Mouse (Mus musculus): ENCODE results near the gene Rps18. TPM values are rescaled to one million over a fixed set of nuclear protein-coding genes. Genes with fewer than 3 reads are reported as not detected.
"Not testable (repeated sequence)": the region's sequence is repeated elsewhere in the genome, so short reads cannot be mapped to it uniquely, and the experiment has no call there.

The Rps18 gene
- polyA plus RNA-seq (2016; fragmentation: Nextera tagmentation; extraction: Ambion mirVana), result 914 and 923 TPM in 2 replicates

DNA sequence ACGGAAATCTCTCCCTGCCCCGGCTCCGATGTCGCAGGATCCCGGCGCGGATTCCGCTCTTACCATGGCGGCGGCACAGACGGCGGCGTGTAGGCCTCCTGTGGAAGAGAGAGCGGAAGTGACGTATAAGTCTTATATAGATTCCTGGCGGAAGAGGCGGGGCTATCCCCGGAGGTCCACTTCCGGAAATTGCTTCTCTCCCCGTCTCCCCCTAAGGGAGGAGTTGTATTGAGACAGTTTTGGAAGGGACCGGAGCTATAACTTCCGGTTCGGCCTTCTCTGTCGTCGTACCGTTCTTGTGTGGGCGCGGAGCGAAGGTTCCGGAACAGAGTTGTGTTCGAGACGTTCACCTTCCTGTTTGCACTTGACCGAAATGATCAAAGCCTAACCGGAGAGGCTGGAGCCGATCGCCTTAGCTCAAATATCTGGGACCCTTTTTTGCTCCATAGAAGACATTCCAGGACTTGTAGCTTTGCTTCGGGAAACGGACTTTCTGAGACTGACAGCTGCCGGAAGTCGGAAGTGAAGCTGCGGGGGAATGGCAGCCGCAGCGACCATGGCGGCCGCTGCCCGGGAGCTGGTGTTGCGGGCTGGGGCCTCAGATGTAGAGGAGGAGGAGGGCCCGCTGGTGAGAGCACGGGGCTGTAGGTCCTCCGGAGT is at the start of gene Rps18, which contains the start of gene Vps52:
TSS of gene Rps18 (minus strand) at position 447 of the 660 bp plus-strand sequence.
TSS of gene Vps52 (plus strand) at position 258 of the 660 bp plus-strand sequence.
- under 1% methylated on average over 50 of the region's 50 CpGs for WGBS
- H3K36me3 ChIP-seq, result peaks cover 51% of the 10 kb centered on the region
- peak within 1 kb of the TSS; percentile 97 for H3K4me2 ChIP-seq (replicated peaks)
- H3K27me3 ChIP-seq (replicated peaks), result no peaks in the 10 kb centered on the region
- H3K27ac ChIP-seq, result peak within 1 kb of the TSS; percentile 74; the same call in 1 of the 2 replicates
- peak within 1 kb of the TSS; percentile 98 for H3K9ac ChIP-seq
- peaks cover 45% of the 10 kb centered on the region for H3K4me1 ChIP-seq
- peak within 1 kb of the TSS; percentile 95 for H3K4me3 ChIP-seq
- peak; percentile 79 for ATAC-seq (ENCODE audit: low FRiP score, low read depth)
- H3K9me3 ChIP-seq, result no peaks in the 10 kb centered on the region

- Histone ChIP-seq H3K4me3 (no peak overlapping the region), H3K27ac (no peak overlapping the region), H3K9ac (no peak overlapping the region), H3K4me1 (peaks cover 10% of the 10 kb centered on the region), H3K27me3 (replicated peaks) (peaks cover 27% of the 10 kb centered on the region), H3K4me2 (replicated peaks) (no peak overlapping the region), H3K9me3 (no peaks in the 10 kb centered on the region), H3K36me3 (no peaks in the 10 kb centered on the region)
- 6% methylated on average over 5 of the region's 5 CpGs for WGBS
- no peak for ATAC-seq (ENCODE audit: low FRiP score, low read depth)
Observed at GRCm38 (mm10) chr17:34003426-34003825, 47.6 kb upstream of the Rps18 start.

DNA sequence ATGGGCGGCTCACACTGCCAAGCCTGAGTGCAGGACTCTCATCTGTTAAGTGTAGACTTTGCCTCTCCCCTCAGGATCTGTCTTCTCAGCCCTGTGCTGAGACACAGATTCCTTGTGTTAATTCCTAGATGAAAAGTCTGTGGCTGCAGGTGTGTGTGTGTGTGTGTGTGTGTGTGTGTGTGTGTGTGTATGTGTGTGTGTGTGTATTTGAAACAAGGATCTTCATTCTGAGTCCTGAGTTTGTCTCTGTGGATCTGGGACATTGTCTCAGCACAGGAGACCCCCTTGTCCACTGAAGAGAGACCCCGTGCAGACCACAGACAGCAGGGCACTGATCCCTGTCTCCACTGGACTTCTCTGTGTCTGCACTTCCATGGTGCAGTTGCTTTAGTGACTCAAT is 45.0 kb upstream of the Rps18 start:
- H3K9ac ChIP-seq; ATAC-seq (ENCODE audit: low FRiP score, low read depth); H3K27ac ChIP-seq; H3K4me2 ChIP-seq (replicated peaks); H3K36me3 ChIP-seq; H3K9me3 ChIP-seq: not testable (repeated sequence)
- 53% methylated on average over 2 of the region's 2 CpGs for WGBS
- Histone ChIP-seq H3K4me3 (0 out of 2 replicates have a peak overlapping the region, but pooled peaks have one; percentile 50), H3K4me1 (peaks cover 10% of the 10 kb centered on the region), H3K27me3 (replicated peaks) (peaks cover 27% of the 10 kb centered on the region)

GRCm38 (mm10) chr17:34000150-34000537 is 44.3 kb upstream of the Rps18 start, which contains the start of gene H2-K1:
Gene H2-K1, minus strand, starts transcription at chr17:34000347.
- H3K27me3 ChIP-seq (replicated peaks), result peaks cover 27% of the 10 kb centered on the region
- peak within 1 kb of the TSS; percentile 47 for H3K9ac ChIP-seq
- under 1% methylated on average over 23 of the region's 30 CpGs for WGBS
- H3K4me2 ChIP-seq (replicated peaks), result peak within 1 kb of the TSS; percentile 98
- H3K9me3 ChIP-seq, result no peaks in the 10 kb centered on the region
- H3K36me3 ChIP-seq, result no peaks in the 10 kb centered on the region
- H3K4me3 ChIP-seq, result peak within 1 kb of the TSS; percentile 50
- H3K4me1 ChIP-seq, result peaks cover 10% of the 10 kb centered on the region
- H3K27ac ChIP-seq, result no peak within 1 kb of the TSS
- ATAC-seq (ENCODE audit: low FRiP score, low read depth), result peak; percentile 68

DNA sequence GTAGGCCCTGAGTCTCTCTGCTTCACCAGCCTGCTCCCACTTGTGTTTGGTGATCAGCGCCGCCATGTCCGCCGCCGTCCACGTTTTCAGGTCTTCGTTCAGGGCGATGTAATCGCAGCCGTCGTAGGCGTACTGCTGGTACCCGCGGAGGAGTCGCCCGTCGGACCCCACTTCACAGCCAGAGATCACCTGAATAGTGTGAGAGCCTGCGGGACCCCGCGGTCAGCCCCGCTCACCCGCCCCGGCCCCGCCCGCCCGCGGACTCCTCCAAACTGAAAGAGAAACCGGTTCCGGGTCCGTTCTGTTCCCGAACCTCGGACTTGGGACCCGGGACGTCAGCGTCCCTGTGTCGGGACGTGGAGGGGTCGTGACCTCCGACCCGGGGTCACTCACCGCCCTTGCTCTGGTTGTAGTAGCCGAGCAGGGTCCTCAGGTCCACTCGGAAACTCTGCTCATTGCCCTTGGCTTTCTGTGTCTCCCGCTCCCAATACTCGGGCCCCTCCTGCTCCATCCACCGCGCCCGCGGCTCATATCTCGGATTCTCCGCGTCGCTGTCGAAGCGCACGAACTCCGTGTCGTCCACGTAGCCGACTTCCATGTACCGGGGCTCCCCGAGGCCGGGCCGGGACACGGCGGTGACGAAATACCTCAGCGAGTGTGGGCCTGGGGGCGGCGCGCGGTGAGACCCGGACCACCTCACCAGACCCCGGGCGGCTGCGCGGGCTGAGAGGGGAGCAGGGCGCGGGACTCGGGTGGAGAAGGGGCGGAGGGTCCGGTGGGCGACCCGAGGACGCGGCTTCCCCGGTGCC is 43.7 kb upstream of the Rps18 start:
- H3K4me2 ChIP-seq (replicated peaks), result peak overlapping the region; percentile 98
- H3K27me3 ChIP-seq (replicated peaks), result peaks cover 27% of the 10 kb centered on the region
- peak overlapping the region; percentile 47 for H3K9ac ChIP-seq
- H3K4me1 ChIP-seq, result peaks cover 10% of the 10 kb centered on the region
- peak; percentile 48 for ATAC-seq (ENCODE audit: low FRiP score, low read depth)
- H3K36me3 ChIP-seq, result no peaks in the 10 kb centered on the region
- WGBS, result 2% methylated on average over 87 of the region's 87 CpGs
- H3K4me3 ChIP-seq, result peak overlapping the region; percentile 50
- no peak overlapping the region for H3K27ac ChIP-seq
- no peaks in the 10 kb centered on the region for H3K9me3 ChIP-seq

DNA sequence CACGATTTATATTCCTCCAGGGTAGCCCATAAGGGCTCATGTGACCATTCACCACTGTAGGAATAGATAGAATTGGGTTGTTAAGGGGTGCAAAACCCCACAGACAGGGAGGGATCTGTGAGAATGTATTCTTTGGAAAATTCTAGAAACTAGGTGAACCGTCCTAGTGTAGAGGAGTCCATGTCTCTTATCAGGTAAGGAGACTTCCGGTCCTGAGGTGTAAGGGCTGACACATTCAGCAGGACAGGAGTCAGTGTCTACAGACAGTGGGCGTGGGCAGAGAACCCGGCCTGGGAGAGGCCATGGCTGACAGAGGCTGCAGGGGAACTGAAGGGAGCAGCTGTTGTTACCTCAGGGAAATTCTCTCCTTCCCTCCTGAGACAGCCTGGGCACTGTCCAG is 42.9 kb upstream of the Rps18 start:
- H3K9me3 ChIP-seq; H3K9ac ChIP-seq; H3K36me3 ChIP-seq; H3K27ac ChIP-seq; H3K4me3 ChIP-seq; H3K4me2 ChIP-seq (replicated peaks); ATAC-seq (ENCODE audit: low FRiP score, low read depth): not testable (repeated sequence)
- WGBS, result 70% methylated on average over 5 of the region's 5 CpGs
- Histone ChIP-seq H3K27me3 (replicated peaks) (peaks cover 27% of the 10 kb centered on the region), H3K4me1 (peaks cover 10% of the 10 kb centered on the region)

DNA sequence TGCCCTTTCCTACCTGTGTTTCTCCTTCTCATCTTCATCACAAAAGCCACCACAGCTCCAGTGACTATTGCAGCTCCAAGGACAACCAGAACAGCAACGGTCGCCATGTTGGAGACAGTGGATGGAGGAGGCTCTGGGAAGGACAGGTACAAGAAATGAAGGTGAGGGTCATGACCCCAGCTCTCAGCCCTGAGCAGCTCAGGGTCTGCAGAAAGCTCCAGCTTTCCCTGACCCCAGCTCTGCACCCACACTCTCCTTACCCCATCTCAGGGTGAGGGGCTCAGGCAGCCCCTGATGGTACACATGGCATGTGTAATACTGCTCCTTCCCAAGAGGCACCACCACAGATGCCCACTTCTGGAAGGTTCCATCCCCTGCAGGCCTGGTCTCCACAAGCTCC is 41.2 kb upstream of the Rps18 start:
- 91% methylated on average over 2 of the region's 2 CpGs for WGBS
- not testable (repeated sequence) for H3K36me3 ChIP-seq; H3K9me3 ChIP-seq; H3K27ac ChIP-seq; H3K4me3 ChIP-seq; H3K4me2 ChIP-seq (replicated peaks); ATAC-seq (ENCODE audit: low FRiP score, low read depth); H3K9ac ChIP-seq
- Histone ChIP-seq H3K27me3 (replicated peaks) (peaks cover 27% of the 10 kb centered on the region), H3K4me1 (peaks cover 10% of the 10 kb centered on the region)

- no peak for ATAC-seq (ENCODE audit: low FRiP score, low read depth)
- H3K27ac ChIP-seq, result no peak overlapping the region
- H3K9ac ChIP-seq, result no peak overlapping the region
- no peak overlapping the region for H3K4me2 ChIP-seq (replicated peaks)
- no peaks in the 10 kb centered on the region for H3K9me3 ChIP-seq
- peaks cover 17% of the 10 kb centered on the region for H3K27me3 ChIP-seq (replicated peaks)
- WGBS, result 59% methylated on average over 3 of the region's 3 CpGs
- H3K4me1 ChIP-seq, result peaks cover 10% of the 10 kb centered on the region
- H3K36me3 ChIP-seq, result no peaks in the 10 kb centered on the region
- H3K4me3 ChIP-seq, result no peak overlapping the region
Observed at GRCm38 (mm10) chr17:33995651-33996050, 39.9 kb upstream of the Rps18 start.

- Histone ChIP-seq H3K4me1 (peaks cover 7% of the 10 kb centered on the region), H3K9me3 (no peaks in the 10 kb centered on the region), H3K4me3 (no peak overlapping the region), H3K27me3 (replicated peaks) (peaks cover 10% of the 10 kb centered on the region), H3K9ac (no peak overlapping the region), H3K36me3 (no peaks in the 10 kb centered on the region), H3K4me2 (replicated peaks) (no peak overlapping the region), H3K27ac (no peak overlapping the region)
- WGBS, result 93% methylated on average over 8 of the region's 8 CpGs
- ATAC-seq (ENCODE audit: low FRiP score, low read depth), result no peak
Observed at GRCm38 (mm10) chr17:33994959-33995358, 39.2 kb upstream of the Rps18 start.

- Histone ChIP-seq H3K36me3 (no peaks in the 10 kb centered on the region), H3K4me2 (replicated peaks) (no peak overlapping the region; the same call in 1 of the 2 replicates), H3K4me1 (no peaks in the 10 kb centered on the region), H3K9ac (no peak overlapping the region), H3K4me3 (no peak overlapping the region), H3K27ac (no peak overlapping the region), H3K27me3 (replicated peaks) (no peaks in the 10 kb centered on the region), H3K9me3 (no peaks in the 10 kb centered on the region)
- 31% methylated on average over 10 of the region's 10 CpGs for WGBS
- ATAC-seq (ENCODE audit: low FRiP score, low read depth), result 0 out of 2 replicates have a peak, but pooled peaks have one; percentile 41
Observed at GRCm38 (mm10) chr17:33991788-33992664, 36.2 kb upstream of the Rps18 start.

DNA sequence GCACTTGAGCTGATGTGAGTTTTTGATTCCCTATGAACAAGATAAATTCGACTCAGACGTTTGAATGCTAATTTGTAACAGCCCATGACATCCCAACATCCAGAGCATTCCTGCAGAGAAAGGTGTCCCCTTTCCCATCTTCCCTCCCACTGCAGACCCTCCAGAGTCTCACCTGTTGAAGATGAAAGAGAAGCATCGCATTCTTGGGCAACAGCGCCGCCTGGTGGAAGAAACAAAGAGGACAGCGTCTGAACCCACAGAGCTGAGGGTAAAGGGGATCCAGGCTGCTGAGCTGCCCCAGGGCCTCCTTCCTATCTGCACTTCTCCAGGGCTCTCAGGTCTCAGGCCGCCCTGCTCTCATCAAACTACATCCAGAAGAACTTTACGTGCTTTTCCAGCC is 26.3 kb upstream of the Rps18 start:
- Histone ChIP-seq H3K27me3 (replicated peaks) (peaks cover 33% of the 10 kb centered on the region), H3K4me2 (replicated peaks) (peak overlapping the region; percentile 63)
- not testable (repeated sequence) for H3K4me3 ChIP-seq; H3K9me3 ChIP-seq; ATAC-seq (ENCODE audit: low FRiP score, low read depth); H3K4me1 ChIP-seq; H3K36me3 ChIP-seq; H3K9ac ChIP-seq; H3K27ac ChIP-seq
- WGBS, result 12% methylated on average over 8 of the region's 8 CpGs
